Mouse (Mus musculus): ENCODE measurements around the gene Trio. TPM values are rescaled to one million over a fixed set of nuclear protein-coding genes. Genes with fewer than 3 reads are reported as not detected.

Gene Trio
- total and polyA plus RNA-seq, 2 experiments from 2014 or later = 21.9 to 214 TPM

DNA sequence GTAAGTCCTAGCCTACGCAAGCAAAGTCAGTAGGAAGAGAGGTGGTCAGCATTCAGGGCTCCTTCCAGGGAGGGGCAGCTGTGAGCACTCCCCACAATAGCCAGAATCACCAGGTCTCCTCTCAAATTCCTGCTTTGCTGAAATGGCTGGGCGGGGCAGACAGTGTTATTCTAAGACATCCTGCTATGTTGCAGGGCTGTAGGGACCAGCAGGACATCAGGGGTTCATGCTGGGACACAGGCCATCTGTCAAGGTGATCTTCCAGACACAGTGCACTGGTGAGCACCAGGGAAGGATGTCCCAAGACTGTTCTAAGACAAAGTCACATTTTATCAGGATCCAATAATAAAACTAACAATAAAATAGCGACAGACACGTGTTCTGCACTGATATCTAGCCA is 224.5 kb downstream of the Trio start:
- peaks cover 13% of the 10 kb centered on the region; the same call in 1 of the 2 replicates for H3K4me1 ChIP-seq (ENCODE audit: insufficient read depth)
- DNase-seq (no peak), ATAC-seq (no peak)
- H3K27ac ChIP-seq (ENCODE audit: low read depth, low read length) = no peak overlapping the region
- H3K4me3 ChIP-seq (ENCODE audit: low read depth, low read length) = no peak overlapping the region
- no peak for TF ChIP-seq CTCF (IDR thresholded peaks at IDR 0.05; ENCODE audit: low read depth)
- no peak overlapping the region for H3K9ac ChIP-seq
- H3K4me2 ChIP-seq (ENCODE audit: low read depth) = no peak overlapping the region
- peaks cover 28% of the 10 kb centered on the region for H3K36me3 ChIP-seq (ENCODE audit: insufficient read depth)
- no peaks in the 10 kb centered on the region for H3K9me3 ChIP-seq (ENCODE audit: low read length)
- WGBS = 74% methylated on average over 4 of the region's 4 CpGs
- H3K27me3 ChIP-seq (ENCODE audit: insufficient read depth, low read length) = no peaks in the 10 kb centered on the region

DNA sequence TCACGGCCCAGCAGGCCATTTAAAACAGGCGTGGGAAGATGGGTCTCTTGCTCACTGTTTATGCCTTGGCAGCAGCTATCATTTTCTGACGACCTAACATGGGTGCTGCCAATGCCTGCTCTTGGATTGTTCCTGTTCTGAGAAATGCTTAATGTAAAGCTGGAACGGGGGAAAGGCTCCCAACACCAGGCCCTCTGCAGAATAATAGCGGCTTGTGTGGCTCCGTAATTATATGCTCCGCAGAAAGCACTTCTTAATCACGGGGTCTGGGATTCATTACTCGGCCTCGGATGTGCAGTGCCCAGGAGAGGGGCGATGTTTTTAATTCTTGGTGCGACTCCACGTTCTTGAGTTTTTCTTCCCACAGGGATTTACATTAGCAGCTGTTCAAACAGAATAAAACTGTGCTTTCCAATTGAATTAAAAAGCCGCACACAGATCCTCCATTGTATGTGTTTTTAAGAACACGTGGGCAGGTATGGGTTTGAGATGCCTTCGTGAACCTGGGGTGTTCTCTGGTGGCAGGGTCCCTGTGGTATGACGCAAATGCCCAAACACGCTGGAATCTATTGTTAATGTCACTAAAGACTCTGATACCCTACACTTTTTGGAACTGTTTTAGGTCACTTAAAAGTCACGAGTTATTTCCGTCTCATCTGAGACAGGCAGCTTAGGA is 228.0 kb downstream of the Trio start:
- ATAC-seq = peak; percentile 45
- no peak overlapping the region for H3K4me3 ChIP-seq (ENCODE audit: low read depth, low read length)
- 15% methylated on average over 20 of the region's 20 CpGs for WGBS
- peak overlapping the region; percentile 57 for H3K27ac ChIP-seq (ENCODE audit: low read depth, low read length)
- H3K9me3 ChIP-seq (ENCODE audit: low read length) = no peaks in the 10 kb centered on the region
- no peak for TF ChIP-seq CTCF (IDR thresholded peaks at IDR 0.05; ENCODE audit: low read depth)
- peak overlapping the region; percentile 2; the same call in 1 of the 2 replicates for H3K9ac ChIP-seq
- DNase-seq = peak; percentile 52
- H3K4me1 ChIP-seq (ENCODE audit: insufficient read depth) = peaks cover 11% of the 10 kb centered on the region; the same call in 1 of the 2 replicates
- no peaks in the 10 kb centered on the region for H3K27me3 ChIP-seq (ENCODE audit: insufficient read depth, low read length)
- no peak overlapping the region for H3K4me2 ChIP-seq (ENCODE audit: low read depth)
- peaks cover 4% of the 10 kb centered on the region; the same call in 1 of the 2 replicates for H3K36me3 ChIP-seq (ENCODE audit: insufficient read depth)

DNA sequence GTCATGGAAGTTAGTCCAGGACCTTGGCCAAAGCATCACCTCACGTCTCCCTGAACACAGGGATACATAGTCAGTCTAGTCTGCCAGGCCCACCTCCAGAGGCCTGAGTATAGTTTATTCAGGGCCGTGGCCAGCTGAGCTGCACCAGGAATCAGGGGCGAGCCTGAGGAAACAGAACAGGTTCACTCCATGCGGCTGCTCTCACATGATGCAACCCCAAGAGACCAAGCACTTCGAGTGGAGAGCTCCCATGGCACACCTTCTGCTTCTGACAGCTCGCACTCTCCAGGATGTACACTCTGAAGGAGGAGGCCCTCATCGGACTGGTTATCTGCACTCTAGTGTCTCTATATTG is 228.8 kb downstream of the Trio start:
- Histone ChIP-seq H3K4me3 (ENCODE audit: low read depth, low read length) (no peak overlapping the region), H3K36me3 (ENCODE audit: insufficient read depth) (peaks cover 4% of the 10 kb centered on the region; the same call in 1 of the 2 replicates), H3K4me2 (ENCODE audit: low read depth) (no peak overlapping the region), H3K27me3 (ENCODE audit: insufficient read depth, low read length) (no peaks in the 10 kb centered on the region), H3K9ac (no peak overlapping the region), H3K9me3 (ENCODE audit: low read length) (no peaks in the 10 kb centered on the region), H3K27ac (ENCODE audit: low read depth, low read length) (peak overlapping the region; percentile 57), H3K4me1 (ENCODE audit: insufficient read depth) (peaks cover 10% of the 10 kb centered on the region; the same call in 1 of the 2 replicates)
- DNase-seq (no peak), ATAC-seq (no peak)
- WGBS = 66% methylated on average over 7 of the region's 7 CpGs
- no peak for TF ChIP-seq CTCF (IDR thresholded peaks at IDR 0.05; ENCODE audit: low read depth)

DNA sequence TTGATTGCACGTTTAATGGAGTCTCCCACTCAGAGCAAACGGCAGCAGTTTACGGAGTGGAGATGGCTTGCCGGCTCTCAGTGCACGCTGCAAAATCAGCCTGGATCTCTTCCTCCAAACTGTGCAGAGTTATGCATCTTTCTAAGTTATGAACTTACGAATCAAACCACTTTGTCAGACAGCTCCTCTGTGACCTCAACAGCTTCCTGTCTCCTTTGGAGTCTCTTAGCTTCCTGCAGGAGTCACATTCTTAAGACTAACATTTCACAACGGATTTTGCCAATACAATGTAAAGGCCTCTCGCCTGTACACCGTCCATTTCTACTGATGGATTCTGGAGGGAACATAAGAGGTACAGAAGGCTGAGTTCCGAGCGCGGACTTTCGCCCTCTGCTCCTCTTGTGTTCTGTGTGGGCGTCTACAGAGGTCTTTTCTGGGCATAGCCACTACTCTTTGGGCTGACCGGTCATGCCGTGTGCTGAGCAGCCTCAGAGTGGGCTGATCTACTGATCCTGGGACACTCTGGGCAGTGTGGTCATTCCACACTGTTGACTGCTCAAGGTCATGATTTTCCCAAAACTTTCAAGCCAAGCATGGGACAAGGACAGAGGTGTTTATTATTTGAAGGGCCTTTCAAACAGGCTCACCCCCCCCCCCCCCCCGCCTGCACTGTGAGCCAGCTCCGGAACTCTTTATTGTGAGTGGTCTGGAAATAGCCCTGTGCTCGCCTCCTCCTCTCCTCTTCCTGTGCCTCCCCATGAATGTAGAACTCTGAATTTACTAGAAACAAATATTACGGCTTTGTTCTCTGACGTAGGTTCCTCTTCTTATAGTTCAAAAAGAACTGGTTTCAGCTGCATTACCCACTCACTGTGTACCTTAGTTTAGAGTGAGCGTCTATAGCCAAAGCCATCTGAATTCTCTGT is 229.4 kb downstream of the Trio start:
- peak overlapping the region; percentile 57 for H3K27ac ChIP-seq (ENCODE audit: low read depth, low read length)
- H3K27me3 ChIP-seq (ENCODE audit: insufficient read depth, low read length) = no peaks in the 10 kb centered on the region
- H3K9me3 ChIP-seq (ENCODE audit: low read length) = no peaks in the 10 kb centered on the region
- H3K36me3 ChIP-seq (ENCODE audit: insufficient read depth) = peaks cover 4% of the 10 kb centered on the region; the same call in 1 of the 2 replicates
- H3K4me2 ChIP-seq (ENCODE audit: low read depth) = no peak overlapping the region
- ATAC-seq (no peak), DNase-seq (no peak)
- no peak for TF ChIP-seq CTCF (IDR thresholded peaks at IDR 0.05; ENCODE audit: low read depth)
- H3K4me3 ChIP-seq (ENCODE audit: low read depth, low read length) = no peak overlapping the region
- H3K4me1 ChIP-seq (ENCODE audit: insufficient read depth) = peaks cover 10% of the 10 kb centered on the region; the same call in 1 of the 2 replicates
- no peak overlapping the region for H3K9ac ChIP-seq
- WGBS = 82% methylated on average over 22 of the region's 22 CpGs

DNA sequence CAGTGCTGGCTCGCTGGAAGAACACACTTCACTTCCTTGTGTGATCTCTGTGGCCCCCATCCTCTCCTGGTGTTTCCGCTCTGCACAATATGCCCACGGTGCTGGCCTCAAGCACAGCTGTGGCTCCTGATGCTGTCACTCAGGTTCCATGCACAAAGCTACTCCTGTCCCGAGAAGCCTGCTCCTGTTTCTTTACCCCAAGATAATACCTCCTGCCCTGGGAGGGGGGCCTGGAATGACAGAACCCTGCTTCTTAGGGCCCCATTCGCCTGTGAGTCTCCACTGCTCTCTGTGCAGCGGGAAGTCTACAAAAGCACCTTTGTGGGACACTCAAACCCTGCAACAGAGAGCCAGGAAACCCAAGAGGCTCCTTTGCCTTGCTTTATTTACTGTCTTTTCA is 232.4 kb downstream of the Trio start:
- Histone ChIP-seq H3K4me2 (ENCODE audit: low read depth) (no peak overlapping the region), H3K4me1 (ENCODE audit: insufficient read depth) (peaks cover 24% of the 10 kb centered on the region), H3K4me3 (ENCODE audit: low read depth, low read length) (no peak overlapping the region), H3K27ac (ENCODE audit: low read depth, low read length) (peak overlapping the region; percentile 45; the same call in 1 of the 2 replicates), H3K9me3 (ENCODE audit: low read length) (no peaks in the 10 kb centered on the region), H3K36me3 (ENCODE audit: insufficient read depth) (peaks cover 4% of the 10 kb centered on the region; the same call in 1 of the 2 replicates), H3K27me3 (ENCODE audit: insufficient read depth, low read length) (no peaks in the 10 kb centered on the region), H3K9ac (no peak overlapping the region)
- peak; percentile 24 for ATAC-seq
- TF ChIP-seq CTCF (IDR thresholded peaks at IDR 0.05; ENCODE audit: low read depth) = no peak
- DNase-seq = no peak
- WGBS = 31% methylated on average over 6 of the region's 6 CpGs

DNA sequence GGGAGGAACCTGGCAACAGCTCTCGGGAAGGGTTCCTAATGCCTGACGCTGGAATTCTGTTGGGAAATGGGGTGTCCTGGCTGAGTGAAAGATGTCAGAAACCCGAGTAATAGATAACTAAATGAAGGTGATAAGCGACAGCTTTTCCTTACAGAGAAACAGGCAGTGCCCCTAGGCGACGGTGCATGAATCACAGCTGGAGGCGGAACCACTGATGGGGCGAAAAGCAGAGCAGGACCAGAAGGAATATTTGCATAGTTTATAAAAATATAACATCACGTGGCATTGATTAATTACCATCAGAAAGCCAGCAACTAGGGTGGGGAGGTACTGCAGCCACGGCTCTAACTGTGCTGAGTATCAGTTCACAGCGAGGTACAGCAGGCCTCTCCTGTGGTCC is 233.2 kb downstream of the Trio start:
- peaks cover 30% of the 10 kb centered on the region for H3K4me1 ChIP-seq (ENCODE audit: insufficient read depth)
- no peak for TF ChIP-seq CTCF (IDR thresholded peaks at IDR 0.05; ENCODE audit: low read depth)
- DNase-seq = no peak

More for the DNA sequence above, 233.2 kb downstream of the Trio start:
- no peaks in the 10 kb centered on the region for H3K9me3 ChIP-seq (ENCODE audit: low read length)
- H3K9ac ChIP-seq = no peak overlapping the region
- WGBS = 61% methylated on average over 11 of the region's 11 CpGs
- ATAC-seq = no peak
- no peaks in the 10 kb centered on the region for H3K27me3 ChIP-seq (ENCODE audit: insufficient read depth, low read length)
- H3K27ac ChIP-seq (ENCODE audit: low read depth, low read length) = no peak overlapping the region
- H3K36me3 ChIP-seq (ENCODE audit: insufficient read depth) = no peaks in the 10 kb centered on the region; the same call in 1 of the 2 replicates
- H3K4me2 ChIP-seq (ENCODE audit: low read depth) = no peak overlapping the region
- H3K4me3 ChIP-seq (ENCODE audit: low read depth, low read length) = no peak overlapping the region
